Mouse (Mus musculus): Measurements from ENCODE around the gene Sumo1. TPM values are rescaled to one million over a fixed set of nuclear protein-coding genes. Genes with fewer than 3 reads are reported as not detected.

Gene Sumo1
- total RNA-seq, 1 experiment: 161 TPM

DNA sequence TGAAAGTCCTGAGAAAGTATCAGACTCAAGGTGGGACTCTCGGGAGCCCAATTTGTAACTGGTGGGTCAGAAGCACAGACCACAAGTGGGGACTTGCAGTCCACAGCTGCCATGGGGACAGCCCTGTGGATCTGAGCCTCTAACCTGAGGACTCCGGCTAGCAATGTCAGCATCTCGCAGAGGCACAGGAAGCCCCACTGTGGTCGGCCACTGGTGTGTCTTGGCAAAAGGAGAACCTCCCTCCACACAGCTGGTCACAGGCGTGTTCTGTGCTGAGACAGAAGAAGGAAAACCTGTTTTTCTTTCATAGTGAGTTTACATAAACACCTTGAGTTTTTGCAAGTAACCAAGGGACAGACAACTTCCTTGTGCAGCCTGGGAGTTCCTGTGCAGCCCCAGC lies 104.8 kb downstream of the Sumo1 start:
- TF ChIP-seq HCFC1 (IDR thresholded peaks at IDR 0.05; ENCODE audit: borderline replicate concordance, insufficient read depth, low read length) (no peak), ZC3H11A (IDR thresholded peaks at IDR 0.05; ENCODE audit: borderline replicate concordance, low read depth, low read length) (no peak), CHD2 (IDR thresholded peaks at IDR 0.05; ENCODE audit: low read depth, low read length) (no peak), MAFK (IDR thresholded peaks at IDR 0.05; ENCODE audit: insufficient read depth, low read depth, low read length) (no peak), ZNF384 (IDR thresholded peaks at IDR 0.05; ENCODE audit: low read depth, low read length) (no peak)
- in situ Hi-C loops (cut with MboI; ENCODE audit: low sequenced_read_pairs in 2 of 2, unreplicated experiment in 2 of 2): no loop called here
- no peaks in the 10 kb centered on the region for H3K9me3 ChIP-seq (ENCODE audit: control insufficient read depth, insufficient read depth, low read depth, low read length)
- no peak overlapping the region for H3K9ac ChIP-seq (ENCODE audit: insufficient read depth, low read depth, low read length, poor library complexity, severe bottlenecking)
- H3K27ac ChIP-seq (ENCODE audit: insufficient read depth, low read depth, low read length, poor library complexity, severe bottlenecking): no peak overlapping the region
- H3K4me3 ChIP-seq (ENCODE audit: insufficient read depth in 1 of 2, low read depth in 1 of 2, low read length in 2 of 2, poor library complexity in 1 of 2, severe bottlenecking in 1 of 2): no peak overlapping the region
- peaks cover 1 to 2% of the 10 kb centered on the region in 2 experiments; a peak in 1 of 4 replicates for H3K4me1 ChIP-seq (ENCODE audit: control insufficient read depth in 2 of 2, insufficient read depth in 2 of 2, low read length in 2 of 2, poor library complexity in 1 of 2)
- H3K36me3 ChIP-seq (ENCODE audit: control insufficient read depth, insufficient read depth, low read length, poor library complexity, severe bottlenecking): no peaks in the 10 kb centered on the region
- no peak for DNase-seq (ENCODE audit: low read depth, low spot score)

DNA sequence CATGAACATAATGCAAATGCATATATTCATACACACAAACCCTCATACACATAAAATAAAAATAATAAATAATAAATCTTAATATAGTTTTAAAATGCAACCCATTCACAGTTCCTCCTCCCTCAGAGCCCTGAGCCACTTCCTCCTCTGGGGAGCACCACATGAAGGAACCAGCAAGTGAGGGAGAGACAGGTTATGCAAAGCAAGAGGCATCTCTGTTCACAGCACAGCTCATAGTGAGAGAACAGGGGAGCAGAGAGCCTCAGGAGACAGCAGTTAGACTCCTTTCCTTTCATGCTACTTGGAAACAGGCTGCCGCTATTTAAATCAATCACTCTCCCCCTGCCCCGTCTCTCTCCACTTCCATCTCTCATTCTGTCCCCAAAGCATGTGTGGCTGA lies 107.1 kb downstream of the Sumo1 start:
- Histone ChIP-seq H3K27ac (ENCODE audit: insufficient read depth, low read depth, low read length, poor library complexity, severe bottlenecking) (no peak overlapping the region), H3K9ac (ENCODE audit: insufficient read depth, low read depth, low read length, poor library complexity, severe bottlenecking) (no peak overlapping the region)
- in situ Hi-C loops (cut with MboI; ENCODE audit: low sequenced_read_pairs in 2 of 2, unreplicated experiment in 2 of 2): no loop called here

GRCm38 (mm10) chr1:59553708-59554107 lies 116.9 kb downstream of the Sumo1 start:
- no peak overlapping the region for H3K27ac ChIP-seq (ENCODE audit: insufficient read depth, low read depth, low read length, poor library complexity, severe bottlenecking)
- DNase-seq (ENCODE audit: low read depth, low spot score): no peak
- H3K4me3 ChIP-seq (ENCODE audit: insufficient read depth in 1 of 2, low read depth in 1 of 2, low read length in 2 of 2, poor library complexity in 1 of 2, severe bottlenecking in 1 of 2): no peak overlapping the region
- in situ Hi-C loops (cut with MboI; ENCODE audit: low sequenced_read_pairs in 2 of 2, unreplicated experiment in 2 of 2): no loop called here
- no peaks in the 10 kb centered on the region for H3K36me3 ChIP-seq (ENCODE audit: control insufficient read depth, insufficient read depth, low read length, poor library complexity, severe bottlenecking)
- TF ChIP-seq ZC3H11A (IDR thresholded peaks at IDR 0.05; ENCODE audit: borderline replicate concordance, low read depth, low read length) (no peak), CHD2 (IDR thresholded peaks at IDR 0.05; ENCODE audit: low read depth, low read length) (no peak), HCFC1 (IDR thresholded peaks at IDR 0.05; ENCODE audit: borderline replicate concordance, insufficient read depth, low read length) (no peak), ZNF384 (IDR thresholded peaks at IDR 0.05; ENCODE audit: low read depth, low read length) (no peak), MAFK (IDR thresholded peaks at IDR 0.05; ENCODE audit: insufficient read depth, low read depth, low read length) (no peak)
- no peak overlapping the region for H3K9ac ChIP-seq (ENCODE audit: insufficient read depth, low read depth, low read length, poor library complexity, severe bottlenecking)
- H3K9me3 ChIP-seq (ENCODE audit: control insufficient read depth, insufficient read depth, low read depth, low read length): no peaks in the 10 kb centered on the region
- H3K4me1 ChIP-seq (ENCODE audit: control insufficient read depth in 2 of 2, insufficient read depth in 2 of 2, low read length in 2 of 2, poor library complexity in 1 of 2): no peaks in the 10 kb centered on the region; a peak in 1 of 4 replicates

More for the DNA sequence above, 107.1 kb downstream of the Sumo1 start:
- Histone ChIP-seq H3K9me3 (ENCODE audit: control insufficient read depth, insufficient read depth, low read depth, low read length) (no peaks in the 10 kb centered on the region), H3K4me1 (ENCODE audit: control insufficient read depth in 2 of 2, insufficient read depth in 2 of 2, low read length in 2 of 2, poor library complexity in 1 of 2) (peaks cover 1 to 2% of the 10 kb centered on the region in 2 experiments; a peak in 1 of 4 replicates), H3K36me3 (ENCODE audit: control insufficient read depth, insufficient read depth, low read length, poor library complexity, severe bottlenecking) (no peaks in the 10 kb centered on the region), H3K4me3 (ENCODE audit: insufficient read depth in 1 of 2, low read depth in 1 of 2, low read length in 2 of 2, poor library complexity in 1 of 2, severe bottlenecking in 1 of 2) (no peak overlapping the region)
- TF ChIP-seq CHD2 (IDR thresholded peaks at IDR 0.05; ENCODE audit: low read depth, low read length) (no peak), MAFK (IDR thresholded peaks at IDR 0.05; ENCODE audit: insufficient read depth, low read depth, low read length) (no peak), ZC3H11A (IDR thresholded peaks at IDR 0.05; ENCODE audit: borderline replicate concordance, low read depth, low read length) (no peak), HCFC1 (IDR thresholded peaks at IDR 0.05; ENCODE audit: borderline replicate concordance, insufficient read depth, low read length) (no peak), ZNF384 (IDR thresholded peaks at IDR 0.05; ENCODE audit: low read depth, low read length) (no peak)
- no peak for DNase-seq (ENCODE audit: low read depth, low spot score)

GRCm38 (mm10) chr1:59550996-59551395 lies 119.6 kb downstream of the Sumo1 start:
- H3K36me3 ChIP-seq (ENCODE audit: control insufficient read depth, insufficient read depth, low read length, poor library complexity, severe bottlenecking): no peaks in the 10 kb centered on the region
- in situ Hi-C loops (cut with MboI; ENCODE audit: low sequenced_read_pairs in 2 of 2, unreplicated experiment in 2 of 2): no loop called here

More at GRCm38 (mm10) chr1:59550996-59551395, 119.6 kb downstream of the Sumo1 start:
- no peak for DNase-seq (ENCODE audit: low read depth, low spot score)
- Histone ChIP-seq H3K9me3 (ENCODE audit: control insufficient read depth, insufficient read depth, low read depth, low read length) (no peaks in the 10 kb centered on the region), H3K4me3 (ENCODE audit: insufficient read depth in 1 of 2, low read depth in 1 of 2, low read length in 2 of 2, poor library complexity in 1 of 2, severe bottlenecking in 1 of 2) (no peak overlapping the region), H3K9ac (ENCODE audit: insufficient read depth, low read depth, low read length, poor library complexity, severe bottlenecking) (no peak overlapping the region), H3K4me1 (ENCODE audit: control insufficient read depth in 2 of 2, insufficient read depth in 2 of 2, low read length in 2 of 2, poor library complexity in 1 of 2) (no peaks in the 10 kb centered on the region; a peak in 1 of 4 replicates), H3K27ac (ENCODE audit: insufficient read depth, low read depth, low read length, poor library complexity, severe bottlenecking) (no peak overlapping the region)
- TF ChIP-seq CHD2 (IDR thresholded peaks at IDR 0.05; ENCODE audit: low read depth, low read length) (no peak), ZC3H11A (IDR thresholded peaks at IDR 0.05; ENCODE audit: borderline replicate concordance, low read depth, low read length) (no peak), MAFK (IDR thresholded peaks at IDR 0.05; ENCODE audit: insufficient read depth, low read depth, low read length) (no peak), ZNF384 (IDR thresholded peaks at IDR 0.05; ENCODE audit: low read depth, low read length) (no peak), HCFC1 (IDR thresholded peaks at IDR 0.05; ENCODE audit: borderline replicate concordance, insufficient read depth, low read length) (no peak)
